Mouse (Mus musculus) liver, postnatal 0 days (tissue): ENCODE results near the gene Ddx54.

Source experiments
- CTCF ChIP-seq: sonication (generic); IDR thresholded peaks from 2 replicates; pipeline ENCODE4 v1.5.1; 2016; ENCODE audit warnings: antibody characterized with exemption, low read depth
- EP300 ChIP-seq: IDR thresholded peaks from 2 replicates; pipeline ENCODE4 v1.6.1; 2016; ENCODE audit warnings: antibody characterized with exemption, low read depth, mild to moderate bottlenecking

GRCm38 (mm10) chr5:120649374-120649933 is 36.9 kb downstream of the Ddx54 start:
- TF ChIP-seq CTCF (no peak), EP300 (no peak)
